Mouse (Mus musculus): Measurements from ENCODE around the gene Rcl1. TPM values are rescaled to one million over a fixed set of nuclear protein-coding genes. Genes with fewer than 3 reads are reported as not detected.

The Rcl1 gene
- total RNA-seq, 2 experiments from 2014 or later: 51.2 to 99.9 TPM

Other genes starting within 250 kb of the Rcl1 start
- gene Plpp6, start 137.4 kb upstream of the Rcl1 start, total RNA-seq (2014; fragmentation: Nextera tagmentation): 3.5 and 6.2 TPM in 2 replicates
- 3.7 and 4.8 TPM in 2 replicates for gene Plpp6, start 137.4 kb upstream of the Rcl1 start, total RNA-seq (2017)
- gene 4430402I18Rik, start 133.6 kb upstream of the Rcl1 start, total RNA-seq (2014; fragmentation: Nextera tagmentation): not detected in 2 replicates
- gene 4430402I18Rik, start 133.6 kb upstream of the Rcl1 start, total RNA-seq (2017): not detected in 2 replicates
- 38.7 and 48.9 TPM in 2 replicates for gene Cdc37l1, start 111.0 kb upstream of the Rcl1 start, total RNA-seq (2014; fragmentation: Nextera tagmentation)
- gene Cdc37l1, start 111.0 kb upstream of the Rcl1 start, total RNA-seq (2017): 37.6 and 40.9 TPM in 2 replicates
- 93.3 and 99.1 TPM in 2 replicates for gene Ak3, start 53.4 kb upstream of the Rcl1 start, total RNA-seq (2014; fragmentation: Nextera tagmentation)
- gene Ak3, start 53.4 kb upstream of the Rcl1 start, total RNA-seq (2017): 76.1 and 91.7 TPM in 2 replicates
- 45.8 and 57.1 TPM in 2 replicates for gene Jak2, start 150.5 kb downstream of the Rcl1 start, total RNA-seq (2014; fragmentation: Nextera tagmentation)
- 82.8 and 85.8 TPM in 2 replicates for gene Jak2, start 150.5 kb downstream of the Rcl1 start, total RNA-seq (2017)
- 1.9 TPM in 1 of 2 replicates, not detected in the other for gene Insl6, start 224.0 kb downstream of the Rcl1 start, total RNA-seq (2014; fragmentation: Nextera tagmentation)
- gene Insl6, start 224.0 kb downstream of the Rcl1 start, total RNA-seq (2017): 2.1 TPM in 1 of 2 replicates, not detected in the other
- not detected in 2 replicates for gene Rln1, start 233.3 kb downstream of the Rcl1 start, total RNA-seq (2014; fragmentation: Nextera tagmentation)
- gene Rln1, start 233.3 kb downstream of the Rcl1 start, total RNA-seq (2017): not detected in 2 replicates